Mouse (Mus musculus): ENCODE measurements around the gene Zc3h12c. TPM values are rescaled to one million over a fixed set of nuclear protein-coding genes. Genes with fewer than 3 reads are reported as not detected.

Zc3h12c gene
- total RNA-seq, 4 experiments from 2014 or later: 9.3 to 14.0 (median 10.5) TPM

GRCm38 (mm10) chr9:52167084-52167483, 1.3 kb downstream of the Zc3h12c start:
- no peak for DNase-seq (ENCODE audit: low spot score in 2 of 2)

GRCm38 (mm10) chr9:52165706-52166090, 2.7 kb downstream of the Zc3h12c start:
- no peak for DNase-seq (ENCODE audit: low spot score in 2 of 2)

- no peak for DNase-seq (ENCODE audit: low spot score in 2 of 2)
Observed at GRCm38 (mm10) chr9:52165076-52165705, 3.2 kb downstream of the Zc3h12c start.

- no peak for DNase-seq (ENCODE audit: low spot score in 2 of 2)
Observed at GRCm38 (mm10) chr9:52160512-52160911, 7.9 kb downstream of the Zc3h12c start.

- no peak for DNase-seq (ENCODE audit: low spot score in 2 of 2)
Observed at GRCm38 (mm10) chr9:52158561-52158960, 9.8 kb downstream of the Zc3h12c start.

GRCm38 (mm10) chr9:52155417-52155816, 13.0 kb downstream of the Zc3h12c start:
- DNase-seq (ENCODE audit: low spot score in 2 of 2): no peak

GRCm38 (mm10) chr9:52154253-52154652, 14.1 kb downstream of the Zc3h12c start:
- DNase-seq (ENCODE audit: low spot score in 2 of 2): no peak

GRCm38 (mm10) chr9:52152076-52152826, 16.1 kb downstream of the Zc3h12c start:
- no peak for DNase-seq (ENCODE audit: low spot score in 2 of 2)

- DNase-seq (ENCODE audit: low spot score in 2 of 2): no peak
Observed at GRCm38 (mm10) chr9:52149768-52150167, 18.6 kb downstream of the Zc3h12c start.

GRCm38 (mm10) chr9:52149286-52149685, 19.1 kb downstream of the Zc3h12c start:
- no peak for DNase-seq (ENCODE audit: low spot score in 2 of 2)

GRCm38 (mm10) chr9:52148831-52149230, 19.5 kb downstream of the Zc3h12c start:
- no peak for DNase-seq (ENCODE audit: low spot score in 2 of 2)

GRCm38 (mm10) chr9:52148311-52148710, 20.1 kb downstream of the Zc3h12c start:
- no peak for DNase-seq (ENCODE audit: low spot score in 2 of 2)

GRCm38 (mm10) chr9:52146241-52146640, 22.1 kb downstream of the Zc3h12c start:
- no peak for DNase-seq (ENCODE audit: low spot score in 2 of 2)

GRCm38 (mm10) chr9:52132771-52133170, 35.6 kb downstream of the Zc3h12c start:
- DNase-seq (ENCODE audit: low spot score in 2 of 2): no peak

- no peak for DNase-seq (ENCODE audit: low spot score in 2 of 2)
Observed at GRCm38 (mm10) chr9:52130348-52130747, 38.0 kb downstream of the Zc3h12c start.

- DNase-seq (ENCODE audit: low spot score in 2 of 2): no peak
Observed at GRCm38 (mm10) chr9:52125225-52125624, 43.1 kb downstream of the Zc3h12c start.

GRCm38 (mm10) chr9:52119212-52119611, 49.2 kb downstream of the Zc3h12c start:
- DNase-seq (ENCODE audit: low spot score in 2 of 2): no peak

- no peak for DNase-seq (ENCODE audit: low spot score in 2 of 2)
Observed at GRCm38 (mm10) chr9:52113091-52113490, 55.3 kb downstream of the Zc3h12c start.

GRCm38 (mm10) chr9:52110738-52111137, 57.6 kb downstream of the Zc3h12c start:
- no peak for DNase-seq (ENCODE audit: low spot score in 2 of 2)

GRCm38 (mm10) chr9:52107161-52107560, 61.2 kb downstream of the Zc3h12c start:
- no peak for DNase-seq (ENCODE audit: low spot score in 2 of 2)

GRCm38 (mm10) chr9:52105423-52105822, 62.9 kb downstream of the Zc3h12c start:
- DNase-seq (ENCODE audit: low spot score in 2 of 2): no peak

- no peak for DNase-seq (ENCODE audit: low spot score in 2 of 2)
Observed at GRCm38 (mm10) chr9:52104225-52104615, 64.2 kb downstream of the Zc3h12c start.
